Mouse (Mus musculus): ENCODE data around the gene 4930556J24Rik.

DNA sequence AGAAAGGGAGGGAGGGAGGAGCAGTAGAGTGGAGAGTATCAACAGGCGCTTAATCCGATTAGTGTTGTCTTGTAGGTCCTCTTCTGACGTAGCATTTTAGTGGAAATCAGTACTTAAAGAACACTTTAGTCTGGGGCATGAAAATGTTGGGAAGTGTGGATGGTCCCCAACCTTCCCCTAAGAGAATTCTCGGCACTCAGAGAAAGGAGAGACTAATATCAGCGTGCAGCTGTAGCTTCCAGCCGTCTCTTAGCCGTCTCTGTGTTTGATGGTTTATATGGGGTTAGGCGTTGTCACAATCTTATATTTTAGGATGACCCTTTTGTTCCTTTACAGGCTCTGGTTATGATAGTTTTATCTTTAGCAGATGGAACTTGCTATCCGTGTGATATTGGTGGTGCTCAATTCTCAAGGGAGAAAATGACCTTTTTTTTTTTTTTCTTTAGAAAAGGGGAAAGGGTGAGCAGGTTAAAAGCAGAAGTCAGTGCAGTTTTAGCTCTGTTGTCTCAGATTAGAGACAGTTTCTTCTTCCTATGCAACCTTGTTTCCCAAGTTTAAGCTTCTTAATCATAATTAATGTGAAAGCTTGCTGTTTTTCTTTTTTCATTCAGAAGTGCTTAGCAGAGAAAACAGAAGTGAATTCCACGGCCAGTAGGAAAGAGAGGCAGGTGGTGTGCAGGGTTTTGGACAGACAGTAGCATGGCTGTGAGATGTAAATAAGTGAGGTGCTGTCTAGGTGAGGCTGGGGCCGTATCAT, 12.0 kb downstream of the 4930556J24Rik start:
- TF ChIP-seq ZC3H11A (IDR thresholded peaks at IDR 0.05; ENCODE audit: borderline replicate concordance, low read depth, low read length) (no peak), ZNF384 (IDR thresholded peaks at IDR 0.05; ENCODE audit: low read depth, low read length) (no peak), HCFC1 (IDR thresholded peaks at IDR 0.05; ENCODE audit: borderline replicate concordance, insufficient read depth, low read length) (no peak), CHD2 (IDR thresholded peaks at IDR 0.05; ENCODE audit: low read depth, low read length) (no peak), MAFK (IDR thresholded peaks at IDR 0.05; ENCODE audit: insufficient read depth, low read depth, low read length) (no peak)

Measured in ES-E14 (cell line).